Mouse (Mus musculus) liver, embryonic 13.5 days (tissue): ENCODE data around the gene Naa16. TPM values are rescaled to one million over a fixed set of nuclear protein-coding genes. Genes with fewer than 3 reads are reported as not detected.

Experiments
- ATAC-seq: fragments of 200-750 bp; cut with Nextera tagmentation; 2 replicates; pipeline ENCODE4 v1.8.0; 2017; ENCODE audit warnings: low read depth, mild to moderate bottlenecking, moderate number of reproducible peaks, moderate library complexity
- DNase-seq: peaks from one replicate; pipeline ENCODE4 v3.0.0; 2022
- H3K27ac ChIP-seq: fragments of 300-500 bp; sonication (generic); 2 replicates; pipeline ENCODE4 v1.5.1; 2015; ENCODE audit warnings: moderate library complexity, mild to moderate bottlenecking, inconsistent platforms
- H3K27me3 ChIP-seq: fragments of 300-500 bp; sonication (generic); 2 replicates; pipeline ENCODE4 v1.6.1; 2015; ENCODE audit warnings: mild to moderate bottlenecking, inconsistent platforms
- H3K36me3 ChIP-seq: fragments of 300-500 bp; sonication (generic); 2 replicates; pipeline ENCODE4 v1.6.1; 2015; ENCODE audit warnings: mild to moderate bottlenecking, inconsistent platforms
- H3K4me1 ChIP-seq: fragments of 300-500 bp; sonication (generic); replicated peaks from 2 replicates; pipeline ENCODE4 v1.6.1; 2015; ENCODE audit warnings: inconsistent platforms
- H3K4me2 ChIP-seq: fragments of 300-500 bp; sonication (generic); 2 replicates; pipeline ENCODE4 v1.6.1; 2015; ENCODE audit warnings: inconsistent platforms, mild to moderate bottlenecking, moderate library complexity
- H3K4me3 ChIP-seq: fragments of 300-500 bp; sonication (generic); replicated peaks from 2 replicates; pipeline ENCODE4 v1.5.1; 2015; ENCODE audit warnings: mild to moderate bottlenecking, inconsistent platforms
- H3K9ac ChIP-seq: fragments of 300-500 bp; sonication (generic); 2 replicates; pipeline ENCODE4 v1.6.1; 2015; ENCODE audit warnings: mild to moderate bottlenecking, inconsistent platforms
- H3K9me3 ChIP-seq: fragments of 300-500 bp; sonication (generic); replicated peaks from 2 replicates; pipeline ENCODE4 v1.6.1; 2016; ENCODE audit warnings: inconsistent platforms
- WGBS: fragments of 180-500 bp; shearing (Covaris S2); methylation state at CpG from one replicate; pipeline ENCODE4 v1.1.7; 2015; ENCODE audit not compliant: insufficient replicate concordance; 5-methylcytosine and 5-hydroxymethylcytosine counted together
- polyA plus RNA-seq: library from polyadenylated mRNA; unstranded; fragments of >200 nt; fragmentation: Nextera tagmentation; extraction: Ambion mirVana; gene quantifications from 2 replicates; pipeline ENCODE4 v1.2.1, GENCODE M21; 2015

The Naa16 gene
- polyA plus RNA-seq, 1 experiment from 2014 or later: 33.4 TPM

DNA sequence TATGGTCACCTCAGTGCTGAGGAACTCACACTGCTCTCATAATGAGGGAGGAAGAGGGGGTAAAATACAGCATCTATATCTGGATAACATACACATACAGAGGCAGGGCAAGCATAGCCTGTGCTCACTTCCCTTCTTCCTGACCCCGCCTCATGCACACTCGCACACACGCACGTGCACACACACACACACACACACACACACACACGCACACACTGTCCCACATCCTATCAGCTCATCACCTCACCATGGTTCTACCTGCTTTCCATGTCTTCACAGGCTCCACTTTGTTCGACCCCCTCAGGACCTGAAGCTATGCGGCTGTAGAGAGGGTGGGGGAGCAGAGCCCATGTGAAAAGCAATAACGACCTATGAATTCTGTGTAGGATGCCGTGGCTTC is 95.0 kb downstream of the Naa16 start:
- Histone ChIP-seq H3K4me2 (peak overlapping the region; percentile 86), H3K9me3 (no peaks in the 10 kb centered on the region), H3K9ac (peak overlapping the region; percentile 77), H3K4me3 (peak overlapping the region; percentile 93), H3K27ac (peak overlapping the region; percentile 96), H3K4me1 (peaks cover 89% of the 10 kb centered on the region), H3K27me3 (no peaks in the 10 kb centered on the region), H3K36me3 (peaks cover 74% of the 10 kb centered on the region)
- 55% methylated on average over 9 of the region's 9 CpGs for WGBS
- ATAC-seq (peak; percentile 15), DNase-seq (no peak)

- DNase-seq (peak; percentile 60), ATAC-seq (peak; percentile 91)
- H3K36me3 ChIP-seq: peaks cover 74% of the 10 kb centered on the region
- H3K27ac ChIP-seq: peak overlapping the region; percentile 96
- 17% methylated on average over 5 of the region's 5 CpGs for WGBS
- peak overlapping the region; percentile 93 for H3K4me3 ChIP-seq
- no peaks in the 10 kb centered on the region for H3K27me3 ChIP-seq
- peaks cover 94% of the 10 kb centered on the region for H3K4me1 ChIP-seq
- H3K9me3 ChIP-seq: no peaks in the 10 kb centered on the region
- H3K9ac ChIP-seq: peak overlapping the region; percentile 77
- peak overlapping the region; percentile 86 for H3K4me2 ChIP-seq
Observed at GRCm38 (mm10) chr14:79294950-79295349, 95.6 kb downstream of the Naa16 start.

GRCm38 (mm10) chr14:79294051-79294814 is 96.3 kb downstream of the Naa16 start:
- WGBS: 43% methylated on average over 8 of the region's 8 CpGs
- Histone ChIP-seq H3K9me3 (no peaks in the 10 kb centered on the region), H3K4me2 (peak overlapping the region; percentile 86), H3K36me3 (peaks cover 76% of the 10 kb centered on the region), H3K4me1 (peaks cover 95% of the 10 kb centered on the region), H3K9ac (peak overlapping the region; percentile 77), H3K27ac (peak overlapping the region; percentile 96), H3K4me3 (peak overlapping the region; percentile 93), H3K27me3 (no peaks in the 10 kb centered on the region)
- ATAC-seq (peak; percentile 27), DNase-seq (no peak)

- Histone ChIP-seq H3K27me3 (no peaks in the 10 kb centered on the region), H3K4me2 (peak overlapping the region; percentile 86), H3K27ac (peak overlapping the region; percentile 96), H3K4me1 (peaks cover 85% of the 10 kb centered on the region), H3K9ac (peak overlapping the region; percentile 77), H3K9me3 (no peaks in the 10 kb centered on the region), H3K4me3 (peak overlapping the region; percentile 93), H3K36me3 (peaks cover 76% of the 10 kb centered on the region)
- ATAC-seq: no peak
- WGBS: 49% methylated on average over 11 of the region's 16 CpGs
- DNase-seq: no peak
Observed at GRCm38 (mm10) chr14:79293119-79293780, 97.3 kb downstream of the Naa16 start.

- Histone ChIP-seq H3K36me3 (peaks cover 72% of the 10 kb centered on the region), H3K4me3 (no peak overlapping the region), H3K4me1 (peaks cover 69% of the 10 kb centered on the region), H3K27ac (peak overlapping the region; percentile 96), H3K9me3 (no peaks in the 10 kb centered on the region), H3K27me3 (no peaks in the 10 kb centered on the region), H3K4me2 (no peak overlapping the region), H3K9ac (0 out of 2 replicates have a peak overlapping the region, but pooled peaks have one; percentile 37)
- 85% methylated on average over 4 of the region's 4 CpGs for WGBS
- DNase-seq (no peak), ATAC-seq (no peak)
Observed at GRCm38 (mm10) chr14:79291629-79292028, 98.9 kb downstream of the Naa16 start.

DNA sequence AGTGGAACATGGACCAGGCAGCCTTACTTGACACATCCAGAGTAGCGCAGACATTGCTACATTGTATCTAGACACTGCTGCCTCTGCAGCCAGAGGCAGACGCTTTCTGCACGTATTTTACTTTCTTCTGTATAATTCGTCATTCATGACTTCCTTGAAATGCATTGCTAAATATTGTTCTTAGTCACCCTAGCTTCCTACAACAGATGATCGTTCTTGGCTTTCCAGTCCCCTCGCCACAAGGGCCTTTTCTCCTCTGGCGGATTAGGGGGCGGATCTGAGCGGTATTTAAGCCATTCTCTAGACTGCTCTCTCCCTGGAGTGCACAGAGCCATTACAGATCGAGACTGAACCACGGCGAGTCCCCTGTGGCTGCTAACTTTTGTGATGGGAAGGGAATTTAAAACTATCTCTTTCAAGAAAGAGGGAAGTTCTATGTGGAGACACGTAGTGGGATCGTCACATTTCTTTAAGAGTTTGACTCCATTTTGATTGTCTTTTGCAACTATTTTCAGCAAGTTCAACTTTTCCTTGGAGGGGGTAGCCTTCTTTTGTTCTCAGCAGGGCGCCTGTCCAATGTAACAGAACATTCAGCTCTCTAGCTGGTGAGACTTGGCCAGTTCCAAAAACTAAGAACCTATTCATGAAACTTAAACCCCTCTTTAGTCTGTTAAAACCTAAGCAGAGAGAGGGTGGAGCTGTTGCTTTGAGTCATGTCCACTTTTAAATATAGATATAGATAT is 99.7 kb downstream of the Naa16 start:
- Histone ChIP-seq H3K9me3 (no peaks in the 10 kb centered on the region), H3K4me1 (peaks cover 64% of the 10 kb centered on the region), H3K27ac (peak overlapping the region; percentile 70), H3K4me3 (no peak overlapping the region), H3K9ac (peak overlapping the region; percentile 23; the same call in 1 of the 2 replicates), H3K4me2 (peak overlapping the region; percentile 8; the same call in 1 of the 2 replicates), H3K27me3 (no peaks in the 10 kb centered on the region), H3K36me3 (peaks cover 71% of the 10 kb centered on the region)
- no peak for ATAC-seq
- 65% methylated on average over 15 of the region's 15 CpGs for WGBS
- DNase-seq: no peak

DNA sequence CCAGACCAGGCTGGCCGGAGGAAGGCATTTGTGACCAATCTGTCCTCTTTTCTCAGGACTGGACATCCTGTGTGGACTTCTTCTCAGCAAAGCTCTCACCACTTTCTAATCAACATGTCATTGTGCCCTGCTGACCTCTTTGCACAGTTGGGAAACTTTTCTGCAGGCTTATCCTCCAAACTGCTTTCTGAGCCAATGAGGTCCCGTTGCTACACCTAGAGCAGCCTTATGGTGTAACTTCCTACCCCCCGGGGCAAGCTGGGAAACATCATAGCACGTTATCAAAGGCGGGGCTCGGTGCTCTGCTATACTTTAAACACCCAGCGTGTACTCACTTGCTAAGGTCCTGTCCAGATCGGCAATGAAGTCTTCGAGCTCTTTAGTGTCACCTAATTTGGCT is 100.7 kb downstream of the Naa16 start:
- H3K27me3 ChIP-seq: no peaks in the 10 kb centered on the region
- H3K9me3 ChIP-seq: no peaks in the 10 kb centered on the region
- DNase-seq (no peak), ATAC-seq (no peak)
- H3K4me3 ChIP-seq: no peak overlapping the region
- H3K4me2 ChIP-seq: no peak overlapping the region
- H3K9ac ChIP-seq: no peak overlapping the region
- peaks cover 65% of the 10 kb centered on the region for H3K36me3 ChIP-seq
- WGBS: 34% methylated on average over 9 of the region's 9 CpGs
- peak overlapping the region; percentile 70 for H3K27ac ChIP-seq
- H3K4me1 ChIP-seq: peaks cover 54% of the 10 kb centered on the region

- ATAC-seq (no peak), DNase-seq (no peak)
- 58% methylated on average over 3 of the region's 3 CpGs for WGBS
- Histone ChIP-seq H3K27me3 (no peaks in the 10 kb centered on the region), H3K4me3 (no peak overlapping the region), H3K36me3 (peaks cover 58% of the 10 kb centered on the region), H3K4me2 (no peak overlapping the region), H3K9me3 (no peaks in the 10 kb centered on the region), H3K9ac (no peak overlapping the region), H3K27ac (0 out of 2 replicates have a peak overlapping the region, but pooled peaks have one; percentile 24), H3K4me1 (peaks cover 38% of the 10 kb centered on the region)
Observed at GRCm38 (mm10) chr14:79288280-79288679, 102.3 kb downstream of the Naa16 start.

GRCm38 (mm10) chr14:79287251-79287863 is 103.2 kb downstream of the Naa16 start:
- Histone ChIP-seq H3K27me3 (no peaks in the 10 kb centered on the region), H3K9me3 (no peaks in the 10 kb centered on the region), H3K9ac (no peak overlapping the region), H3K4me3 (no peak overlapping the region), H3K4me1 (peaks cover 33% of the 10 kb centered on the region), H3K4me2 (no peak overlapping the region), H3K27ac (peak overlapping the region; percentile 18; the same call in 1 of the 2 replicates), H3K36me3 (peaks cover 48% of the 10 kb centered on the region)
- DNase-seq (no peak), ATAC-seq (no peak)
- WGBS: 81% methylated on average over 7 of the region's 7 CpGs

- Histone ChIP-seq H3K4me2 (no peak overlapping the region), H3K36me3 (peaks cover 31% of the 10 kb centered on the region), H3K9ac (no peak overlapping the region), H3K27ac (0 out of 2 replicates have a peak overlapping the region, but pooled peaks have one; percentile 23), H3K4me1 (peaks cover 23% of the 10 kb centered on the region), H3K4me3 (no peak overlapping the region), H3K9me3 (no peaks in the 10 kb centered on the region), H3K27me3 (no peaks in the 10 kb centered on the region)
- DNase-seq (no peak), ATAC-seq (no peak)
- 88% methylated on average over 5 of the region's 5 CpGs for WGBS
Observed at GRCm38 (mm10) chr14:79285549-79285948, 105.0 kb downstream of the Naa16 start.

DNA sequence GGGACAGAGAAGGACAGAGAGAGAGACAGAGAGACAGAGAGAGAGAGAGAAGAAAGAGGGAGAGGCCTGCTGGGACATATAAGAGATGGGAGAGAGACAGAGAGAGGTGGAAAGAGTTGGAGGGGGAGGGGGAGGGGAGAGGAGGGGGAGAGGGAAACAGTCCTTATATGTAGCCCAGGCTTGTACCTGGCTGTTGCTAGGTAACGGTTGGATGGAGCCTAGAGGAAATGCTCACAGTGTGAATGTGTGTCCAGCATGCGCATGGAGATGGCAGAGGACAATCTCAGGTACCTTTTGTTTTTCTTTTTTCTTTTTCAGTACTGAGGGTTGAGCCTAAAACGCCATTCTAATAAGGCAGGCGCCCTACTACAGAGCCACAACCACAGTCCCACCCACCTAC is 106.0 kb downstream of the Naa16 start:
- no peak overlapping the region for H3K4me3 ChIP-seq
- WGBS: 66% methylated on average over 4 of the region's 4 CpGs

More for the DNA sequence above, 106.0 kb downstream of the Naa16 start:
- Histone ChIP-seq H3K9me3 (no peaks in the 10 kb centered on the region), H3K4me2 (no peak overlapping the region), H3K27me3 (no peaks in the 10 kb centered on the region), H3K4me1 (peaks cover 14% of the 10 kb centered on the region), H3K27ac (no peak overlapping the region), H3K36me3 (peaks cover 22% of the 10 kb centered on the region), H3K9ac (no peak overlapping the region)
- no peak for DNase-seq
- no peak for ATAC-seq
